Mouse (Mus musculus) liver, embryonic 14.5 days (tissue): ENCODE results near the gene Grip2. TPM values are rescaled to one million over a fixed set of nuclear protein-coding genes. Genes with fewer than 3 reads are reported as not detected.

Experiments used
- ATAC-seq: fragments of 200-750 bp; cut with Nextera tagmentation; 2 replicates; pipeline ENCODE4 v1.8.0; 2017; ENCODE audit warnings: moderate number of reproducible peaks, mild to moderate bottlenecking, moderate library complexity; ENCODE audit not compliant: insufficient read depth
- DNase-seq, 3 experiments: peaks; one replicate each; pipeline ENCODE4 v3.0.0-alpha.2; 2012 to 2013; ENCODE audit warnings: low read depth in 3 of 3, low spot score in 3 of 3
- H3K27ac ChIP-seq: fragments of 300-500 bp; sonication (generic); 2 replicates; pipeline ENCODE4 v1.5.1; 2014; ENCODE audit warnings: moderate library complexity, mild to moderate bottlenecking, control low read depth, inconsistent platforms
- H3K27me3 ChIP-seq: fragments of 300-500 bp; sonication (generic); 2 replicates; pipeline ENCODE4 v1.6.1; 2014; ENCODE audit warnings: mild to moderate bottlenecking, low read length, moderate library complexity; ENCODE audit not compliant: control insufficient read depth, insufficient read depth
- H3K36me3 ChIP-seq: fragments of 300-500 bp; sonication (generic); replicated peaks from 2 replicates; pipeline ENCODE4 v1.6.1; 2014; ENCODE audit warnings: low read depth; ENCODE audit not compliant: control insufficient read depth, insufficient read depth
- H3K4me1 ChIP-seq, 2 experiments: fragments of 200-500 bp in 1 of 2; fragments of 300-500 bp in 1 of 2; sonication (generic) in 1 of 2; replicated peaks; 2 replicates each; pipeline ENCODE4 v1.6.1; 2012 to 2014; ENCODE audit warnings: antibody characterized with exemption in 1 of 2, inconsistent platforms in 1 of 2, low read length in 1 of 2; ENCODE audit not compliant: control insufficient read depth in 2 of 2, insufficient read depth in 2 of 2
- H3K4me2 ChIP-seq: fragments of 300-500 bp; sonication (generic); 2 replicates; pipeline ENCODE4 v1.6.1; 2014; ENCODE audit warnings: low read depth, mild to moderate bottlenecking, control low read depth, moderate library complexity
- H3K4me3 ChIP-seq, 2 experiments: fragments of 200-500 bp in 1 of 2; fragments of 300-500 bp in 1 of 2; sonication (generic) in 1 of 2; 2 replicates each; pipeline ENCODE4 v1.5.1; 2012 to 2014; ENCODE audit warnings: low read depth in 2 of 2, low read length in 2 of 2, mild to moderate bottlenecking in 2 of 2, control low read depth in 1 of 2, inconsistent platforms in 1 of 2, moderate library complexity in 1 of 2; ENCODE audit not compliant: insufficient read depth in 1 of 2
- H3K9ac ChIP-seq: fragments of 300-500 bp; sonication (generic); replicated peaks from 2 replicates; pipeline ENCODE4 v1.6.1; 2014; ENCODE audit warnings: mild to moderate bottlenecking, control low read depth, moderate library complexity
- H3K9me3 ChIP-seq: fragments of 300-500 bp; sonication (generic); 2 replicates; pipeline ENCODE4 v1.6.1; 2016; ENCODE audit warnings: low read length, mixed read lengths; ENCODE audit not compliant: control insufficient read depth
- CTCF ChIP-seq: IDR thresholded peaks from 2 replicates; pipeline ENCODE4 v1.5.1; 2016; ENCODE audit warnings: antibody characterized with exemption, low read depth, control low read depth
- EP300 ChIP-seq: IDR thresholded peaks from 2 replicates; pipeline ENCODE4 v1.6.1; 2016; ENCODE audit warnings: antibody characterized with exemption, low read depth
- WGBS: fragments of 180-500 bp; shearing (Covaris S2); extraction: QIAGEN DNeasy Blood & Tissue Kit; methylation state at CpG from one replicate; pipeline ENCODE4 v1.1.7; 2014; ENCODE audit not compliant: insufficient replicate concordance; 5-methylcytosine and 5-hydroxymethylcytosine counted together
- polyA plus RNA-seq, 2 experiments: library from polyadenylated mRNA; depleted of rRNA in 1 of 2; stranded (reverse) in 1 of 2; unstranded in 1 of 2; fragments of >200 nt; fragmentation: Nextera tagmentation in 1 of 2; extraction: Ambion mirVana in 1 of 2; gene quantifications; 2 replicates each; pipeline versions ENCODE4 v1.2.1 to v1.2.3; 2012 to 2014

Grip2 gene
- polyA plus RNA-seq, 2 experiments, result 0.01 TPM; not detected in 1

DNA sequence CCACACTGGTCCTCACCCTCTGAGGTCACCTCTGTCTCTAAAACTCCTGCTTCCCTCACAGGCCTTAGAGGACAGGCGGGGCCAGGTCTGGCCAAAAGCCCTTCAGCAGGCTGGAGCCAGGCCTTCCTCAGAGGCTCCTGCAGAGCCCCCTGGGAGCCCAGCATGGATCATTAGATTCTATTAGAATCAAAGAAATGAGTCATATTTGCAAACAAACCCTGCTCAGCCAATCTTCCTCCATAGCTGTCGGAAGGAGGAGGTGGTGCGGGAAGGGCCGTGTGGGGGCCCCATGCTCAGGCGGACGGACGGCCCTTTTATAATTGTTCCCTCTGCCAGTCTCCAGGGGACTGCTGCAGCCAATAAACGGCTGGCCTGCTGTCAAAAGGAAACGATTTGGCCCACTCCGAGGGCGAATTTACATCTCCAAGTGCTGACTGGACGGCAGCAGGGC is 97.3 kb downstream of the Grip2 start:
- no peak for DNase-seq
- H3K27me3 ChIP-seq, result no peaks in the 10 kb centered on the region
- H3K4me3 ChIP-seq, result no peak overlapping the region
- H3K9me3 ChIP-seq, result no peaks in the 10 kb centered on the region
- ATAC-seq, result no peak
- no peak overlapping the region for H3K27ac ChIP-seq
- no peaks in the 10 kb centered on the region; the same call in none of the 2 replicates for H3K36me3 ChIP-seq
- H3K4me2 ChIP-seq, result no peak overlapping the region
- TF ChIP-seq EP300, result no peak
- no peak for TF ChIP-seq CTCF
- 70% methylated on average over 12 of the region's 12 CpGs for WGBS
- no peaks in the 10 kb centered on the region for H3K4me1 ChIP-seq
- no peak overlapping the region for H3K9ac ChIP-seq

DNA sequence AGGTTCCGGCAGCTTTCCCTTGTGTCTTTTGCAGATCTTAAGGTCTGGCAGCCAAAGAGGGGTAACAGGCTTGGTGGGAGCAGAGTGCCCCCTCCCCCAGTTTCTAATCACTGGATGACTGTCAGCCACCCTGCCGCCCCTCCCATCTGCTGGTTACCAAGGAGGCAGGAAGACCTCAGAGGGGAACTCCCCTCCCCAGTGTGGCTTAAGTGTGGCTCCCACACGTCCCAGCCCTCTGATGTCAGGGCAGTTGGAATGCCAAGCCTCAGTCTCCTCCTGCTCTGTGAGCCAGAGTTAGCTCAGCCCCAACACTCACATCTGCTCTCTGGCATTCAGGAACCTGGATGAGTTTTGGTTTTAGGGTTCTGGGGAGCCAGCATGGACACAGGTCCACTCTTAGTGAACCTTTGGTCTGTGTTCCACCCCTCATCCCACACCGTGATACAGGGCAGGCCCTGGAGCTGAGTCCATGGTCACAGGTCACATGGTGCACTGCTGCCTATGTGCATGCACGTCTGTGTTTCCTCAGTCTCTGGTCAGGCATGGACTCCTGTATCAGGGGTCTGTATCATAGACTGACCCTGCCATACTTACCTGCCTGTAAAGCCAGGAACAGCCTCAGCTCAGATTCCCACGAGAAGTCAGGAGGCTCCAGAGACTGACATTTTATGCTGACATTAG is 98.0 kb downstream of the Grip2 start:
- Histone ChIP-seq H3K9ac (no peak overlapping the region), H3K27ac (no peak overlapping the region)

DNA sequence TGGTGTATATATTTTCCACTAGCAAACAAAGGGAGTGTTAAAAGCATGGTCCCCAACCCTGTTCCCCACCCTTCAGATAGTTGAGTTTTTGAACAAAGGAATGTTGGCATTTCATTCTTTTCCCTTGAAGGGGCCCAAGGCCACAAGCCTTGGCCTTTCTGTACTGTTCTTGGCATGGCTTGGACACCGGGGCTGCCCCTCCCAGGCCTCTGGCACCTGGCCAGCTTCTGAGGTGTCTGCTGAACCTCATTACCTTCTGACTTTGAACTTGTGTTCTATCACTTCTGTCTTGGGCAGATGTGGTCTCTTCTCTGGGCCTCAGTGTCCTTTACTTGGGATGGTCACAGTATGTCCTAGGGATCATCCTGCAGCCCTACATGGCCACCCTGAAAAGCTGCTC is 99.7 kb downstream of the Grip2 start:
- TF ChIP-seq CTCF (no peak), EP300 (no peak)
- H3K36me3 ChIP-seq, result peaks cover 5% of the 10 kb centered on the region
- no peaks in the 10 kb centered on the region for H3K4me1 ChIP-seq
- H3K4me2 ChIP-seq, result no peak overlapping the region
- H3K9me3 ChIP-seq, result no peaks in the 10 kb centered on the region
- H3K9ac ChIP-seq, result no peak overlapping the region
- H3K4me3 ChIP-seq, result no peak overlapping the region
- no peaks in the 10 kb centered on the region for H3K27me3 ChIP-seq
- H3K27ac ChIP-seq, result no peak overlapping the region
- no peak for DNase-seq
- ATAC-seq, result no peak
- WGBS, result 52% methylated on average over 1 of the region's 1 CpGs

More for the DNA sequence above, 98.0 kb downstream of the Grip2 start:
- DNase-seq, result no peak
- H3K4me3 ChIP-seq, result no peak overlapping the region
- 66% methylated on average over 6 of the region's 6 CpGs for WGBS
- no peaks in the 10 kb centered on the region for H3K27me3 ChIP-seq
- TF ChIP-seq EP300 (no peak), CTCF (no peak)
- H3K36me3 ChIP-seq, result no peaks in the 10 kb centered on the region; the same call in none of the 2 replicates
- ATAC-seq, result peak; percentile 34; the same call in 1 of the 2 replicates
- H3K9me3 ChIP-seq, result no peaks in the 10 kb centered on the region
- H3K4me2 ChIP-seq, result no peak overlapping the region
- H3K4me1 ChIP-seq, result no peaks in the 10 kb centered on the region

- WGBS, result 51% methylated on average over 12 of the region's 12 CpGs
- Histone ChIP-seq H3K27me3 (no peaks in the 10 kb centered on the region), H3K4me3 (no peak overlapping the region), H3K9me3 (no peaks in the 10 kb centered on the region), H3K4me2 (no peak overlapping the region), H3K4me1 (peaks cover 0 to 12% of the 10 kb centered on the region in 2 experiments; a peak in 1 of 4 replicates), H3K27ac (no peak overlapping the region), H3K9ac (no peak overlapping the region), H3K36me3 (peaks cover 5% of the 10 kb centered on the region; the same call in 1 of the 2 replicates)
- DNase-seq, result no peak
- ATAC-seq, result no peak
- TF ChIP-seq CTCF, result no peak
- TF ChIP-seq EP300, result no peak
Observed at GRCm38 (mm10) chr6:91721215-91721701, 105.8 kb downstream of the Grip2 start.

GRCm38 (mm10) chr6:91720588-91721214 is 106.3 kb downstream of the Grip2 start:
- Histone ChIP-seq H3K9ac (no peak overlapping the region), H3K27me3 (no peaks in the 10 kb centered on the region), H3K27ac (no peak overlapping the region), H3K36me3 (peaks cover 5% of the 10 kb centered on the region; the same call in 1 of the 2 replicates), H3K4me2 (no peak overlapping the region), H3K4me1 (peaks cover 0 to 12% of the 10 kb centered on the region in 2 experiments; a peak in 1 of 4 replicates), H3K9me3 (no peaks in the 10 kb centered on the region), H3K4me3 (no peak overlapping the region)
- ATAC-seq (no peak), DNase-seq (no peak)
- 58% methylated on average over 4 of the region's 4 CpGs for WGBS
- TF ChIP-seq EP300 (no peak), CTCF (no peak)
